Mouse (Mus musculus) hindbrain, embryonic 14.5 days (tissue): ENCODE results near the gene Zfp131. TPM values are rescaled to one million over a fixed set of nuclear protein-coding genes. Genes with fewer than 3 reads are reported as not detected.

Source experiments
- ATAC-seq: fragments of 200-750 bp; cut with Nextera tagmentation; 2 replicates; pipeline ENCODE4 v1.8.0; 2017; ENCODE audit warnings: moderate number of reproducible peaks, mild to moderate bottlenecking, moderate TSS enrichment, moderate library complexity; ENCODE audit not compliant: low FRiP score
- DNase-seq: peaks from one replicate; pipeline ENCODE4 v3.0.0-alpha.2; 2015; ENCODE audit warnings: low spot score
- H3K27ac ChIP-seq: fragments of 300-500 bp; sonication (generic); 2 replicates; pipeline ENCODE4 v1.5.1; 2014; ENCODE audit warnings: mild to moderate bottlenecking, moderate library complexity
- H3K27me3 ChIP-seq: fragments of 300-500 bp; sonication (generic); 2 replicates; pipeline ENCODE4 v1.6.1; 2014; ENCODE audit warnings: mild to moderate bottlenecking, low read length, mixed read lengths; ENCODE audit not compliant: control insufficient read depth, insufficient read depth
- H3K36me3 ChIP-seq: fragments of 300-500 bp; sonication (generic); replicated peaks from 2 replicates; pipeline ENCODE4 v1.6.1; 2014; ENCODE audit not compliant: control insufficient read depth, insufficient read depth
- H3K4me1 ChIP-seq: fragments of 300-500 bp; sonication (generic); replicated peaks from 2 replicates; pipeline ENCODE4 v1.6.1; 2014; ENCODE audit warnings: antibody characterized with exemption, low read length, mixed read lengths; ENCODE audit not compliant: control insufficient read depth, insufficient read depth
- H3K4me2 ChIP-seq: fragments of 300-500 bp; sonication (generic); replicated peaks from 2 replicates; pipeline ENCODE4 v1.6.1; 2014; ENCODE audit warnings: mild to moderate bottlenecking, moderate library complexity
- H3K4me3 ChIP-seq: fragments of 300-500 bp; sonication (generic); replicated peaks from 2 replicates; pipeline ENCODE4 v1.5.1; 2014; ENCODE audit warnings: mild to moderate bottlenecking, low read length
- H3K9ac ChIP-seq: fragments of 300-500 bp; sonication (generic); 2 replicates; pipeline ENCODE4 v1.6.1; 2014
- H3K9me3 ChIP-seq: fragments of 300-500 bp; sonication (generic); 2 replicates; pipeline ENCODE4 v1.6.1; 2016; ENCODE audit warnings: low read length; ENCODE audit not compliant: control insufficient read depth
- WGBS: fragments of 180-500 bp; shearing (Covaris S2); extraction: QIAGEN DNeasy Blood & Tissue Kit; methylation state at CpG from one replicate; pipeline ENCODE4 v1.1.7; 2014; 5-methylcytosine and 5-hydroxymethylcytosine counted together
- polyA plus RNA-seq: library from polyadenylated mRNA; unstranded; fragments of >200 nt; fragmentation: Nextera tagmentation; extraction: Ambion mirVana; gene quantifications from 2 replicates; pipeline ENCODE4 v1.2.1, GENCODE M21; 2014

The Zfp131 gene
- polyA plus RNA-seq, 1 experiment from 2014 or later: 34.5 TPM

GRCm38 (mm10) chr13:119741390-119742237, 49.1 kb downstream of the Zfp131 start:
- H3K4me3 ChIP-seq: no peak overlapping the region; the same call in 1 of the 2 replicates
- DNase-seq (peak; percentile 49), ATAC-seq (peak; percentile 68; the same call in 1 of the 2 replicates)
- no peaks in the 10 kb centered on the region for H3K36me3 ChIP-seq
- H3K9me3 ChIP-seq: no peaks in the 10 kb centered on the region
- H3K27ac ChIP-seq: peak overlapping the region; percentile 26; the same call in 1 of the 2 replicates
- peak overlapping the region; percentile 46 for H3K4me2 ChIP-seq
- peak overlapping the region; percentile 42; the same call in 1 of the 2 replicates for H3K9ac ChIP-seq
- 4% methylated on average over 19 of the region's 19 CpGs for WGBS
- peaks cover 12% of the 10 kb centered on the region for H3K4me1 ChIP-seq
- H3K27me3 ChIP-seq: no peaks in the 10 kb centered on the region

GRCm38 (mm10) chr13:119731448-119731847, 59.2 kb downstream of the Zfp131 start:
- Histone ChIP-seq H3K27ac (peak overlapping the region; percentile 62), H3K9me3 (no peaks in the 10 kb centered on the region), H3K36me3 (no peaks in the 10 kb centered on the region), H3K4me1 (no peaks in the 10 kb centered on the region), H3K4me3 (no peak overlapping the region), H3K9ac (no peak overlapping the region), H3K27me3 (no peaks in the 10 kb centered on the region), H3K4me2 (no peak overlapping the region; the same call in 1 of the 2 replicates)
- 22% methylated on average over 6 of the region's 6 CpGs for WGBS
- no peak for DNase-seq
- ATAC-seq: no peak

GRCm38 (mm10) chr13:119729406-119729805, 61.3 kb downstream of the Zfp131 start:
- H3K36me3 ChIP-seq: no peaks in the 10 kb centered on the region
- H3K4me1 ChIP-seq: no peaks in the 10 kb centered on the region

GRCm38 (mm10) chr13:119727608-119728387, 62.9 kb downstream of the Zfp131 start:
- 65% methylated on average over 25 of the region's 26 CpGs for WGBS
- H3K4me2 ChIP-seq: no peak overlapping the region

More at GRCm38 (mm10) chr13:119729406-119729805, 61.3 kb downstream of the Zfp131 start:
- Histone ChIP-seq H3K4me2 (no peak overlapping the region), H3K27me3 (no peaks in the 10 kb centered on the region), H3K9me3 (no peaks in the 10 kb centered on the region), H3K27ac (no peak overlapping the region), H3K4me3 (no peak overlapping the region), H3K9ac (no peak overlapping the region)
- no peak for DNase-seq
- no peak for ATAC-seq
- 88% methylated on average over 7 of the region's 7 CpGs for WGBS

GRCm38 (mm10) chr13:119724541-119724940, 66.1 kb downstream of the Zfp131 start:
- no peaks in the 10 kb centered on the region for H3K4me1 ChIP-seq
- H3K36me3 ChIP-seq: no peaks in the 10 kb centered on the region
- no peak overlapping the region for H3K9ac ChIP-seq
- no peak for ATAC-seq
- no peak for DNase-seq
- no peak overlapping the region for H3K27ac ChIP-seq
- no peaks in the 10 kb centered on the region for H3K27me3 ChIP-seq
- H3K4me2 ChIP-seq: no peak overlapping the region
- no peaks in the 10 kb centered on the region for H3K9me3 ChIP-seq
- no peak overlapping the region for H3K4me3 ChIP-seq
- 88% methylated on average over 7 of the region's 7 CpGs for WGBS

More at GRCm38 (mm10) chr13:119727608-119728387, 62.9 kb downstream of the Zfp131 start:
- no peak overlapping the region for H3K4me3 ChIP-seq
- no peaks in the 10 kb centered on the region for H3K9me3 ChIP-seq
- H3K27me3 ChIP-seq: no peaks in the 10 kb centered on the region
- H3K9ac ChIP-seq: no peak overlapping the region
- no peak for DNase-seq
- no peaks in the 10 kb centered on the region for H3K4me1 ChIP-seq
- 0 out of 2 replicates have a peak, but pooled peaks have one; percentile 24 for ATAC-seq
- H3K36me3 ChIP-seq: no peaks in the 10 kb centered on the region
- H3K27ac ChIP-seq: no peak overlapping the region

- no peak overlapping the region for H3K27ac ChIP-seq
- 90% methylated on average over 5 of the region's 5 CpGs for WGBS
- no peaks in the 10 kb centered on the region for H3K27me3 ChIP-seq
- ATAC-seq: no peak
- H3K9me3 ChIP-seq: no peaks in the 10 kb centered on the region
- no peaks in the 10 kb centered on the region for H3K36me3 ChIP-seq
- H3K4me2 ChIP-seq: no peak overlapping the region
- no peak overlapping the region for H3K9ac ChIP-seq
- H3K4me1 ChIP-seq: no peaks in the 10 kb centered on the region
- no peak overlapping the region for H3K4me3 ChIP-seq
- no peak for DNase-seq
Observed at GRCm38 (mm10) chr13:119723368-119723767, 67.3 kb downstream of the Zfp131 start.

- no peak overlapping the region for H3K4me2 ChIP-seq
- ATAC-seq: no peak
- H3K36me3 ChIP-seq: no peaks in the 10 kb centered on the region
- no peaks in the 10 kb centered on the region for H3K4me1 ChIP-seq
- no peak overlapping the region for H3K9ac ChIP-seq
- no peak for DNase-seq
- no peaks in the 10 kb centered on the region for H3K27me3 ChIP-seq
- no peak overlapping the region for H3K27ac ChIP-seq
- H3K4me3 ChIP-seq: no peak overlapping the region
- H3K9me3 ChIP-seq: no peaks in the 10 kb centered on the region
- 85% methylated on average over 3 of the region's 3 CpGs for WGBS
Observed at GRCm38 (mm10) chr13:119722447-119722846, 68.2 kb downstream of the Zfp131 start.

- DNase-seq: no peak
- Histone ChIP-seq H3K36me3 (peaks cover 27% of the 10 kb centered on the region), H3K27me3 (no peaks in the 10 kb centered on the region), H3K4me3 (no peak overlapping the region), H3K27ac (no peak overlapping the region), H3K4me1 (no peaks in the 10 kb centered on the region), H3K9ac (no peak overlapping the region), H3K9me3 (no peaks in the 10 kb centered on the region), H3K4me2 (no peak overlapping the region)
- no peak for ATAC-seq
- 92% methylated on average over 2 of the region's 2 CpGs for WGBS
Observed at GRCm38 (mm10) chr13:119716105-119716504, 74.6 kb downstream of the Zfp131 start.
